Mouse (Mus musculus) kidney, adult 9 months (tissue): ENCODE measurements at regions not wholly inside any gene's neighbourhood (a gene's known extent, or its start where the extent isn't known, plus 50 kb on each side); places are given as distances from the start of the nearest gene placed in this dataset.

Experiments used
- DNase-seq: peaks from one replicate; pipeline ENCODE4 v3.0.0; 2022

DNA sequence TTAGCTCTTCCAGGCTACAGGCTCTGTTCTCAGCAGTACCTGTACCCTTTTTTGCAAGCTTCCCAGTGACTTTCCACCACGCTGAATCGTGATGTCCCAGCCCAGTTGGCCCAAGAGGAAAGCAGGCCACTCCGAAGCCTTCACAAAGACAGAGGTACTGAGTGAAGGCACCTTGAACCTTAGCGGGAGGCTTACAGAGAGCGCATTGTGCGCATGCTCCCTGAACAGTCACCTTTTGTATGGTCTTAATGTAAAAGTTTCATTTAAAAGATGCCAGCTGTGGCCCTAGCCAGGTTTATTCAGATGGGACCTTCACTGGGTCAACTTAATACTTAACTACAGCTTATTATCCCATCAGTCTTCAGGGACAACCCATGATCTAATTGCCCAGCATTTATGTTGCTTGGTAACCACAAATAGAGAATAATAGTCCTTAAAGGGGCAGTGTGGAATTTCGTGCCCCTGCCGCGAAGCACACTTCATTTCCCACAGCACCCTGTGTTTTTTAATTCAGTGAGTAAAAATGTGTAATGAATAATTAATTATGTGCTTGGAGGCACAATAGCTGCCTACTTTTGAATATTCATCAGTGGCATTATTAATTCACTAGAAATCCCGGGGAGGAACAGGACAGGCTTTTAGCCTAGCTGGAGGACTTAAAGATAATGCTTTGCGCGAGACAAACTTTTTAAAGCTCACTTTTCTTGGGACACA is 111.3 kb upstream of the Vrk1 start:
- peak; percentile 31 for DNase-seq

DNA sequence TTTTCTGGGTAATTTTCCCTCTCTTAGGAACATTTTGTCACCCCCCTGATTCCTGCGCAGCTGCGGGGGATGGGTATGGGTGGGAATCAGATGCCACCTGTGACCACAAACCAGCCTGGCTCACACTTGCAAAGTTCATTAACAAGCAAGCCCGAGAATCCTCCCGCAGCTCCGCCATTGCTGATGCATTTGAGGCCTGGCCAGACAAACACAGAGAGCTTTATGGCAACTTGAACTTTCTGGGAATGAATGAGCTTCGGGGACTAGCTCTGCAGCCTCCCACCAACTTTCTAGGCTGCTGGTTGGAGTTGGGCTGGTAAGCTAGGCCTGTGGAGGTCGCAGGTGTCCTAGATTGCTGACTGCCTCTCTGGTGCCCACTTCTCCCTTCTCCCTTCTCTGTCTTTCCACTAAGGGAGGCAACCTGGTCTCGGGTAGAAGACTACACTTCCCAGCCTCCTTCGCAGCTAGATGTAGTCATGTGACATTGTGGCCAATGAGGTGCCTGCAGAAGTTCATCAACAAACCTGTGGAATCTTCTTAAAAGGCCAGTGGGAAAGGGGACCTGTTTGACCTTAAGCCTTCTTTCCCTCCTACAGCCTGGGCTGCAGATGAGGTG is 110.6 kb upstream of the Vrk1 start:
- peak; percentile 14 for DNase-seq

DNA sequence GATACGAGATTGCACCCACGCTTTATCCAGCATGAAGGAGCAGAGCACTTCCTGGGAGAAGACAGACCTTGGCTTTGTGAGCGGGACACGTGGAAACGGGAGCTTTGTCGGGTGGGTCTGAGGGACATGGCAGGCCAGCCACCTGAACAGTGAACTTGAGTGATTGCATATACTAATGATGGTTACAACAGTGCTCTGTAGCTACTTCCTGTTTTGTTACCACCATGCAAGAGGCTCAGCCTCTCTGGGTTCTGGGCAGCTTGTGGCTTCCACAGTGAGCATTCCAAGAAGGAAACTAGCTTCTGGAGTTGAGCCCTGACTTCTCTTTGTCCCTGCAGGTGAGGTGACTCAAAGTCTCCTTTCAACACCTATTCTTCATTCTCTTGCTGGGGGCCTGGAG is 109.5 kb upstream of the Vrk1 start:
- no peak for DNase-seq

DNA sequence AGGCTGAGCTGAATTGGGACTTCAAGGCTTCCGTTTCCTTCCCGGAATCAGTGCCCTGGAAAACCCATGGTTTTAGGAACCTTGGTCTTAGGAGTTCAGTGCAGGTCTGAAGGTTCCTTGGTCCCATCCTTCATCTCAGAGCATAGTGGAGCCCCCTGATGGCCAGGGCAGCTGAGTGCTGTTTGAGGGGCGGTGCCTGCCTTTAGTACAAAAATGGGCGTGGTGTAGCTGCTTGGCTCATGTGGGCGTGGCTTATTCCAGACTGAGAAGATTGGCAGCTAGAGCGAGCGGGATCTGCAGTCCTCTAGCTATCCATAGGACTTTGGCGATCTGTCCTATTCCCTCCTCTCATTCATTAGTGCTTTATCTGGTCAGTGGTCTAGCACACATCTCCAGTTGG is 107.0 kb upstream of the Vrk1 start:
- DNase-seq: no peak

DNA sequence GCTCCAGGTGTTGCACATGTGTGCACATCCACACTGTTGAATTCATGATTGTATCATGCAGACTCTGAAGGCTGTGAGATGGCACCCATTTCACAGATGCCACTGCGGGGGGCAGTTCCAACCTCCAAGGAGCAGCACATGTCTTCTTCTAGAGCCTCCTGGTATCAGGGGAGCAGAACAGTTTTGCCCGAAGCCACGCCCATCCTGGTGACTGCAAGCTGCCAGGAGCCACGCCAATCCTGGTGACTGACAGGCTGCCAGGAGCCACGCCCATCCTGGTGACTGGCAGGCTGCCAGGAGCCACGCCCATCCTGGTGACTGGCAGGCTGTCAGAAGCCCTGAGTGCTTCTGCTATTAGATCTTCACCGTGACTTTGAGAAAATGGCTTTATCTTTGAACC is 103.4 kb upstream of the Vrk1 start:
- DNase-seq: peak; percentile 9

DNA sequence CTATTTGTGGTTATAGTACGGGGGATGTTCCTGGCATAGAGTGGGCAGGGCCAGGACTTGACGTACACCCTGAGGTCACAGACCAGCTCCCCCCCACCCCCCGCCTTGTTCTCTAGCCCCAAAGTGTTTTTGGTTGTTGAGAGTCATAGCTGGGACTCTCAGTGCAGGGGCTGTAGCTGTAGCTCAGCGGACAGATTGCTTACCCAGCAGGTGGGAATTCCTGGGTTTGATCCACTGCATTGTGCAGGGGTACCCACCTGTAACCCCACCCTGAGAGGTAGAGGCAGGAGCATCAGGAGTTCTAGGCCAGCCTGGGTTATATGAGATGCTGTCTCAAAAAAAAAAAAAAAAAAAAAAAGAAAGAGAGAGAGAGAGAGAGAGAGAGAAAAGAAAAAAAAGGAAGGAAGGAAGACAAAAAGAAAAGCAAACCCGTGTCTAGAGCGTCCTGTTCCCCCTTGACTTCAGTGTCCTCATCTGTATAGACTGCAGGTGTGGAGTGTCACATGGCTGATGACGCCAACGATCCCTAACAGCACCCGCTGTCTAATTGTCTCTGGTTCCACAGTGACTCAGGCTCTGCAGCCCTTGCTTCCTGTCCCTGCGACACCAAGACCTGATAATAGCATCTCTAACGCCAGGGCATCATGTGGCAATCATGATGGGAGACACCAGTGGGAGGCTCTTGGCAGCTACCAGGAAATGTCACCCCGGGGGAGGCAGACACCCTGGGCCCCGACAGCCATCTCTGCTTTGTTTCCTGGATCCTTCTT is 102.0 kb upstream of the Vrk1 start:
- no peak for DNase-seq

DNA sequence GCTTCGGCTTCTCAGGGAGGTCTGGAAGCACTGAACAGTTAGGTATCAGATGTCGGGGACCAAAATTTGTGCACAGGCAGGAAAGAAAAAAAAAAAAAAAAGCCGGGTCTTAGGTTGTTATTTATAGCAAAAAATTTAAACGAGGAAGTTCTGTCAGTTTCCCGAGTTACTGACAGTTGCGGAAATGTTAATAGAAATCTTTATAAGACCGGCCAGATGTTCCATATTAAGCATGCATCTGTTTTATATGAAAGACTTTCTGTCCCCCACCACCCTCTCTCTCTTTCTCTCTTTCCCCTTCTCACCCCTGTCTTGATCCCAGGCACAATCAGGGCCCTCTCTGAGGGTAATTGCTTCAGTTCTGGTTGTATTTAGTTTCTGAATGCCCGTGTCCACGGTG is 98.5 kb upstream of the Vrk1 start:
- no peak for DNase-seq

DNA sequence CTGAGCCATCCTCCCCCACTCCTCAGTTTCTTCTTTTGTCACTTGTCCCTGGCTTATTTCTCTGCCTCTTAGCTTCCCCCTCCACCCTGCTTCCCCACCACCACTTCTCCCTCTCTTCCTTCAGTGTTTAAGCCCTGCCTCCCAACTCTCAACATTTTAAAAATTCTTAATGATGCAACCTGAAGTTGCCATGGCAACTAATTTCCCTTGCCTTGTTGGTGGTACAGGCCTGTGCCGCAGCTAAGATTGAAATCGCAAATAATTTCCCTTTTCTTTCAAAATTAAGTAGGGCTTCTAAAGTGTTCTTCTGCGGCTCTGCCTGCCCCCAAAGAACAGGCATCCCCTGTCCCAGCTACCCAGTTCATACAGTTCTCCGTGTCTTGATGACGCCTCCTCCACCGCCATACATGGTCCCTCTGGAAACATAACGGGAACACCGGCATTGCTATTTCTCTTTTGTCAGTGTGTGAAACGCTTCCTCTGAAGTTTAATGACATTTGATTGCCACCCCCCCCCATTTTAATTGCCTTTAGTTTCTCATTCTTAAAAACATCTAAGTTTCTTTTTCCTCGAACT is 92.6 kb upstream of the Vrk1 start:
- no peak for DNase-seq

DNA sequence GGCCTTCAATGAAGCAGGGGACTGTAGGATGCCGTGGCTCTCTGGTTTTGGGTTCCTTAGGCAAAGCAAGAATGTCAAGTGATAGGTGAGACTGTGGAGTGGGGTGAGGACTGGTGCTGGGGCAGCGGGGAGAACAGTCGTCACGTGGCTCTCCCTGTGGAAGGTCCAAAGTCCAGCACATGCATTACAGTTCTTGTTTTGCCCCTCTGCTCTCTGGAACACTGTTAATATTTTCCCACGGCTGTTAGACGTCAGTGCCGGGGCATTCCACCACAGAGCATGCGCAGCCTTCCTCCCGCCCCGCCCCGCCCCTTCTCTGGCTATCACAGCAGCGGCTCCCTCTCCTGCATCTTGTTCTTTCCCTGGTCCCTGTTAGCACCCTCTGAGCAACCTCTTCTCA is 91.3 kb upstream of the Vrk1 start:
- peak; percentile 88 for DNase-seq

DNA sequence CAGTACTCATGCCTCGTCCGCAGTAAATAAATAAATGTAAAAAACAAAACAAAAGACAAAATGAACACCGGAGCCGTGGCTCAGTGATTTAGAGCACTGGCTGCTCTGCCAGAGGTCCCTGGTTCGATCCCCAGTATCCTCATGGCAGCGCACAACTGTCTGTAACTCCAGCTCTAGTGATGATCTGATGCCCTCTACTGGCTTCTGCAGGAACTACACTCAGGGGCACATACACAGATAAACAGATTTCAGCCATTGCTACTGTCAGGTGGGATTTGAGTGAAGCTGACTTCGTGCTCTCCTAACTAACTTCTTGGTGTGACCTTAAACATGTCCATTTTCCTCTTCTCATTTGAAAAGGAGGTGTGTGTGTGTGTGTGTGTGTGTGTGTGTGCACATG is 82.8 kb upstream of the Vrk1 start:
- DNase-seq: no peak

DNA sequence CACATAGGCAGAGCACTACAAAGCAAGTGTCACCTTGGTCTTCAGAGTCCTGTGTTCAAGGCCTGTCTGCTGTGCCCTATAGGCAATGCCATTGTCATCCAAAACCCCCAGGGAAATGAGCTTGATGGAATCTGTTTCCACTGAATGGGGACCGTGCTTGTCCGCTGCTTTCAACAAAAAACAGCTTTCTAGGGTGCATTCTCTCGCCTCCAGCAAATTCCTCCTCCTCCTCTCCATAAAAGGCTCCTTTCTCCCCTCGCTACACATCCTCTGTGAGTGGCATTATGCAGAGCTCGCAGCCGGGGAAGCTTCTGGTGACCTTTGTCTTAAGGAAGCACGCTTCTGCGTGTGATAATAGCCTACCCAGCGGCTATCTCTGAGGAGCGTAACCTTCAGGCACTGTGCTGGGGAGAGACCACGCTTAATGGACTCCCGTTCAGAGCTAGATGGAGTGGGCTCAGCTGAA is 80.5 kb upstream of the Vrk1 start:
- DNase-seq: no peak

DNA sequence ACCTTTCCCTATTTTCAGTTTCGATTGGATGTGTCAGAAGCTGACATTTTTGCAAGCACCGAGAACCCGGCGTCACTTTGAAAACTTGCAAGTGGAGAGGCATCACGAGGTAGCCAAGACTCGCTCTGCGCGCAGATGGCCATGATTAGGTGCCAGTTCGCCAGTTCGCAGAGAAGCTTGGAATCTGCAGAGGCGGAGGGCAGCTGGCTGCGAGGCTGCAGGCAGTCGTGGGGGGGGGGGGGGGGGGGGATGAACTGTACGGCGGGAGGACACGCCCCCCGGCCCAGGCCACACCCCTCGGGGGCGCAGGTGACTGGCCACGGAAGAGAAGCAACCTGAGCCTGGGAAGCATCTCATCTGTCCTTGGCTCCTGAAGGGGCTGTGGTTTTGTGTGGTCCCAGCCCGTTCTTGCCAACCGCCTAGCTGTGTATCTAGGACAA is 74.6 kb upstream of the Vrk1 start:
- no peak for DNase-seq

DNA sequence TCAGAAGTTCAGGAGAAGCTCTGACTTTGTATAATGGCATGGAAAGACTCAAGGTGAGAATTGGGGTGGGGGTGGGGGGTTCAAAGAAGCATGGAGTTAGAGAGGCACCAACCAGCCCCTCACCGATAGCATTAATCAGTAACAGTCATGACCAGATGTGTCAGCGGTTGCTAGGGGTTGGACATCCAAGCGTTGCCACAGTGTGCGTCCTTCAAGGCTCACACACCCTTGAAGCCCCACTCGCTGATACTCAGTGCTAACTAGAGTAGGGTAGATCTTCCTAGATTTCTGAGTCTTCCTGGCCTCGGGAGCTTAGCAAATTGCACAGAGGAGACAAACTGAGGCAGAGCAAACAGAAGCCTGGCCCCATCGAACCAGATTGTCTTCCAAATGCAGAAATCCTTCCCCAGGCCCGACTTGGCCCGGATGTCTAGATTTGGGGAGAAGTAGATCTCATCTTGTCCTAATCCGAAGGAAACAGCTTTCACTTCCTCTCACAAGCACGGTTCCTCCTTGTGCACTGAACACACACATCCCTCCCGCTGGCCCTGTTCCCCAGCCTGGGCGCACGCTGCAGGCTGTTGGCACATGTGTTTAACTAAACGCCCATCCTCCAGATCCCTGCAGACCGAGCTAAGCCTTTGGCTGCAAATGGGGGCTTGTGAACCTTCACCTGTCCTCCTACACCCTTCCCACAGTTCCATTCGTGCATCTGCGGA is 73.1 kb upstream of the Vrk1 start:
- peak; percentile 6 for DNase-seq

DNA sequence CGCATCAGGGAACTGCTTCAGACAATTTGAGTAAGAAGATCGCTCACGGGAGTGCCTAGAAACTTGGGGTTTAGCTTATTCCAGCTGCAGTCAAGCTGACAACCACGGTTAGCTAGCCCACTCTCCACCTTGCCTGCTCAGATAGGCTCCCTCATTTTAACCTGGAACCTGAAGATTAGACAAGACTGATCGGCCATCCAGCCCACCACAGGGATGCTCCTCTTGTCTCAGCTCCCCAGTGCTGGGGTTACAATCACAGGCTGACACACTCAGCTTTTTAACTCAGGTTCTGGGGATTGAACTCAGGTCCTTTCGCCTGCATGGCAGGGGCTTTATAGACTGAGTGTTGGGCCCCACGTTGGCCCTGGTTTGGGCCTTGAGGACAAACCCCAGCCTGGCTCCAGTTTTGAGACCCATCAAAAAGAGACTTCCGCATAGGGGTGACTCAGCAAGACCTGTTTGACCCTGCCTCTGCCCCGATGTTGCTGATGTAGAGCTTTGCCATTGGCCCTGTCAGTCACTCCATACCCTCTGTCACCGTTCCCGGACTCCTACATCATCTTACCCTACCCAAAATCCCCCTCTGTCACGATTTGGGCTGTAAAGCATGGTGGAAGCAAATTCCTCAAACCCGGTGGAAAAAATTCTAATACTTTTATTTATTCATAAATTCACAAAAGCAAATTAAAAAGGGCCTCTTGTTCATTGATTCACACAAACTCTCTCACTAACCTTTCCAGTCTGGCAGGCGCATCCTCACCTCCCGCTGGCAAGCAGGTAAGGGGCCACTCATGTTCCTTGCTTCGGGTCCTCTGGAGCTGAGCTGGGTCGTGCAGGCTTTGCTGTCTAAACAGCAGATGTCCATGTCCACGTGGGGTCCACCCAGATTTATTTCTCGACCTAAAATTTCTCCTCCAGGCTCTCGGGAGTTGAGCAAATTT is 67.6 kb upstream of the Vrk1 start:
- DNase-seq: no peak

DNA sequence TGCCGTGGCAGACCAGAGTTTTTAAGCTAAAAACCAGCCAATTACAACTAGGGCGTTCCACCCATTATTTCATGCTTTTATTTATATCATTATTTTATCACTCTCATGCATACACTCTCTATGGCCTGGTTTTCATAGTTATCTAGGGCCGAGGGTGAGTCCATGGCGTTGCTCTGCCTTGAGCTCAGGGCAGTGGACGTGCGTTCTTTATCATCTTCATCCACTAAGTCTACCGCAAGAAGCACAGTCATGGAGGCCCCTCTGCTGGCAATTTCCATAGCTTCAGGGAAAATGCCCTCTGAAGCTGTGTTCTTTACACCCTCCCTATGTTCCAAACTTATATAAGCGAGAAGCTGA is 67.0 kb upstream of the Vrk1 start:
- no peak for DNase-seq

DNA sequence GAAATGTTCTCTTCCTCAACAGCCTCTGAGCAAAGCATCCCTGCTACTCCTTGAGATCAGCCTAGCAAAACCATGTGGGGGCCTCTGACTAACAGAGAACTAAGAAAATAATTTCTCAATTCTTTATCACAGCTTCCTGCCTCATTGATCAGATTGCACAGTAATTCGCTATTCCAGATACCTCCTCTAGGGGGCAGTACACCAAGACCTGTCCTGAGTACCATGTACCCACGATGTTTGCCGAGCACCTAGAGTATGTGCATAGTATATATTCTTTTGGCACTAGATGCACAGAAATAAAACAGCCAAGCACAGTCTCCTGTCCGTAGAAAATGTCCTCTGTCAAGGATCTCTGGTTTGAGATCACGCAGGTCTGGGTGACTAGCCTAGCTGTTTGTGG is 62.7 kb upstream of the Vrk1 start:
- DNase-seq: no peak

DNA sequence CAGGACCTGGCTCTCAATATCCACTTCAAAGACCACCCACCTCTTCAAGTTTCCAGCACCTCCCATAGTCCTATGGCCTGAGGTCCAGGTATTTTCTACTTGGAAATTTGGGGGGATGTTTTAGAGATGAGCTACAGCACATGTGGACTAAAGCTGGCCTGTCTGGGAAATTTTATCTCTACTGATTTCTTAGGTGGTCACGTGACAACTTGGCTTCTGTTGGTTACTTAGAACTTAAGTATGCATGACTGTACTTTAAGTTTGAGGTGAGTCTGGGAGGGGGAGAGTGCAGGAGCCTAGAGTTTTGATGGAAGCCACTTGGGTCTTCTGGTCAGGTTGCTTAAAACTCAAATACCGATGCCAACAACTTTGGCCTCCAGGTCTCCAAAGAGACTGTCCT is 61.7 kb upstream of the Vrk1 start:
- no peak for DNase-seq

DNA sequence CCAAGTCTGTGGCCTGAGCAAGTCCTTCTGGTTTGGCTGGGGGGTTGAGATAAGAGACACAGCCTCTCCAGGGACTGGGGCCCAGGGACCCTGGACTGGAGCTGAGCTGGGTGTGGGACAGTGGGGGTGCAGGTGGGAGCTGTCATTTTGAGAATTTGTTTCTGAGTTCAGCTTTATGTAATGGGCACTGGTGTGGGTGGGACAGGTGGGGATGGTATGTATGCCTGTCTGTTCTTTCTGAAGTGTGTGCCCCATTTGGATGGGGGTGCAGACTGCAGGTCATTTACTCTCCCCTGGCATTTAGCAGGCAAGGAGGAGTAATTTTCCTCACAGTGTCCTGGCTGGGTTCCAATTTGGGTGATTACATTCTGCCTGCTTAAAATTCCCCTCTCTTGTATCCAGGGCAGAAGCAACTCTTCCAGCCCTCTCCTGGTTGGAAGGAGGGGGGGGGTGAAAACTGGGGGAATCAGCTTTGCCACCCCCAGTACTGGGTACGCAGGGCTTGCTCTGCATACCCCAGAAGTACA is 54.2 kb upstream of the Vrk1 start:
- no peak for DNase-seq

DNA sequence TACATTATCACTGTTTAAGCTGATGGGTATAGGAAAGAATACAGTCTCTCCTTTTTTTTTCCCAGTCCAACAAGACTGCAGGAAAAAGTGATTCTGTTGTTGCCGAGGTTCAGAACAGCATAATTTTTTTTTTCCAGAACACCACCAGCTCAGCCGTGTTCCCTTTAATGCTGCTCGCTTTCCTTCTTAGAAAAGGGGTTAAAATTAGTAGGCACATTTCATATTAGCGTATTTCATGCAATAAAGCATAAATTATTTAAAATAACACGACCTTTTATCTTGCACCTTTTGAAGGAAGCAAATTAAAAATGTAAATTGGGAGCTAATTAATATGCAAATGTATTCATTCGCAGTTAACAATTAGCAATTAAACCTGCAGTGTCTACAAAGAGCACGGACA is 50.3 kb upstream of the Vrk1 start:
- no peak for DNase-seq
